Mouse (Mus musculus) CD4-positive, CD25-positive, alpha-beta regulatory T cell, adult 9 weeks (primary cell): ENCODE results near the gene Kif26a. TPM values are rescaled to one million over a fixed set of nuclear protein-coding genes. Genes with fewer than 3 reads are reported as not detected.

Source experiments
- polyA plus RNA-seq: library from polyadenylated mRNA; unstranded; fragments of 100-300 nt; shearing (Covaris generic); gene quantifications from one replicate; pipeline ENCODE4 v1.2.1, GENCODE M21; 2017

Gene Kif26a
- polyA plus RNA-seq: not detected

GRCm38 (mm10) chr12:112145875-112146651, at the start of gene Kif26a:
Gene Kif26a, plus strand, starts transcription at chr12:112146208.

DNA sequence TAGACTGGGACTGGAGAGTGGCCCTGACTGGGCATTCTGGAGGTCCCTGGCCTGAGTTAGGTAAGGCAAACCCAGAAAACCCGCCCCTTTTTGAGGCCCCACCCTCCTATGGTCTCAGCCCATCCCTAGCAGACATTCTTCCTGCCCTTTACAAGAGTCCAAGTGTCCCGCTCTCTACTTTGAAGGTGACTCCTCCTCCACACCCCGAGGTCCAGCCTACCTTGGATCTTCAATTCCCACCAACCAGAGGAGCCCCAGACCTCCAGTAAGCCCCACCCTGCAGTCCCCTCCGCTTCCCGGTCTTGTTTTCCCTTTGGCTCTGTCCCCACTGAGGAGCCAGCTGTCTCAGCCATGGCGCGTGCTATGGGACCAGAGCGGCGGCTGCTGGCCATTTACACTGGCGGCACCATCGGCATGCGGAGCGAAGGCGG, 39.5 kb upstream of the Kif26a start, which contains the start of gene Aspg:
Gene Aspg (plus strand): TSS at position 139 of the 431 bp plus-strand sequence.

Other genes with a start within 250 kb of the Kif26a start
- gene Ppp1r13b, start 238.1 kb upstream of the Kif26a start, polyA plus RNA-seq: 4.8 TPM
- 250 TPM for gene Atp5mpl, start 179.2 kb upstream of the Kif26a start, polyA plus RNA-seq
- gene Tdrd9, start 174.6 kb upstream of the Kif26a start, polyA plus RNA-seq: not detected
- gene Rd3l, start 164.9 kb upstream of the Kif26a start, polyA plus RNA-seq: not detected
- gene Aspg, start 39.5 kb upstream of the Kif26a start, polyA plus RNA-seq: not detected